Mouse (Mus musculus): ENCODE data around the gene Abca8a.
A peak's percentile ranks its signal among the peaks of the same experiment; 100 is the strongest.

Gene Abca8a

DNA sequence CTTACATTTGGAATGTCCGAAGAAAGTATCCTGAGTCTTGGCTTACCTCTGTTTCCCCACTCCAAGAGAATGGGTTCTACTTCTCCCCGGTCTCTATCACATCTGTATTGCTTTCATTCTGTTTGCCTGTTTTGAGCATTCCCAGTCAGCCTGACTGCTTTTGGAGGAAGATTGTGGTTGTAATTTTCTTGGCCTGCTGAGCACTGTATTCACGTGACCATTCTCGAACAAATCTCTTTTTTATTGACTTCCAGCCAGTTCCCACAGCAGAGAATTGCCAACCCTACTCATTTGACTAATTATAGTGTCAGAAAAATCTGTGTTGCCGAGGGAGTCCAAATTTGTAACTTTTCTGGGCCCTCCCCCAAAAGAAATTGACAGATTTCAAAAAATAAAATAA is at the start of gene Abca8a:
TSS of gene Abca8a (minus strand) at position 121 of the 400 bp plus-strand sequence.
- DNase-seq (ENCODE audit: low read depth, low spot score): no peak

DNA sequence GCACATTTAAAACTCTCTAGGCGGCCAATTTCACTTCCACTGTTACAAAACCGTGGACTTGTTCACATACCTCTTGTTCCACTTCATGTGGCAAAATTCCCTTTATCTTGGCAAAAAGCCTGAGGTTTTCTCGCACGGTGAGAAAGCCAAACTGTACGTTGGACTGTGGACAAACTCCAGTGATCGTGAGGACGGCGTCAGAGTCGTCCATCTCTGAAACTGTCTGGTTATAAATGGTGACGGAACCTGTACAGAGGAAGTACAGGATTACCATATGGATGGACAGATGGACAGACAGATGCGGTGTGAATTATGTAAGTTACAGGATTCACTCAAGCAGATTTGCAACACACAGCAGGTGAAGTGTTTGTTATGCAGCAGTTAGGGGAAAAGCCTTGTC is 49.6 kb upstream of the Abca8a start:
- DNase-seq (ENCODE audit: low read depth, low spot score): no peak

DNA sequence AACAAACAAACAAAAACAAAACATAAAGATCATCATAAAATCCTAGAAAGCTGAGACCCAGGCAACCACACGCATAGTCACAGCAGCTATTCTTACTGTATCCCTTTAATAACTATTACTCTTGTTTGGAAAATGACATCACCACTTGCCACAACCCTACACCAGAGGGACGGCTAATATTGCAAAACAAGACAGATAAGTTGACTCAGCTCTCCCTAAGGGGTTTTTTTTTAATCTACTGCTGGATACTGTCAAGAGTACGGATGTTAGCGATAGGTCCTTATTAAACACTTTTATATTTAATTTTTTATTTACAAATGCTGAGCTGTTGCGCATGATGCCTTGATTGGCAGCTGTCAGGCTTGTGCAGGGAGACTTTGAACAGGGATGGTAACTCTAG is 35.0 kb upstream of the Abca8a start:
- no peak for DNase-seq (ENCODE audit: low read depth, low spot score)

DNA sequence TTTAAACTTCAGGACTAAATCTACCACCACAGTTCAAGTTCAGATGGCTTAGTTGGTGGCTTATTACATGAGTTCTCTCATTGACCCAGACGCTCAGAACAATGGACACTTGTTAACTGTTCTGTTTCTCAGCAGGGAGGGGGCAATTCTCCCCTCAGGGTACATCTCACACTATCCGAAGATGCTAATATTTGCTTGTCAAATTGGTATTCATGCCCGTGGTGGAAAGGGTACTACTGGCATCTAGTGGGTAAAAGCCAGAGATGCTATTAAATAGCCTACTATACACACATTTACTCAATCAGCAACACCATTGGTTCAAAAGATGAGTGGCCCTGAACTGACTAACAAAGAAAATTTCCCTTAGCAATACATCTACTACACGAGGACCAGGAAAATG is 15.4 kb upstream of the Abca8a start:
- DNase-seq (ENCODE audit: low read depth, low spot score): no peak

DNA sequence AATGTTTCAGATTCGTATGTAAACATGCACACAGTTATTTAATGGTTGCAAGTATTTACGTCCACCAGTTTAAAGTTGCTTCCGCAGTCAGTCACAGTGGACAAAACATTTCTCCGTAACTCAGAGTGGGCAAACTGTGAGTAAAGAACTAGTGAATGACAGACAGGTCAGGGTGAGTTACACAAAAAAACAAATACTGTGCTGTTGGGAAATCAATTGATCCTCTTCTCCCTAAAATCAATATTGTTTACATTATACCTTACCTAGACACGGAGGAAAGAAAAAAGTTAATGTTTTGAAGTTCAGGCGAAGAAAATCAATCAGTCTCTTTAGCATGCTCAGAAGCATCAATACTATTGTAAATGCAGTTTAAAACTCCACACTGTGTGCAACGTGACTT is 5.7 kb upstream of the Abca8a start:
- no peak for DNase-seq (ENCODE audit: low read depth, low spot score)

DNA sequence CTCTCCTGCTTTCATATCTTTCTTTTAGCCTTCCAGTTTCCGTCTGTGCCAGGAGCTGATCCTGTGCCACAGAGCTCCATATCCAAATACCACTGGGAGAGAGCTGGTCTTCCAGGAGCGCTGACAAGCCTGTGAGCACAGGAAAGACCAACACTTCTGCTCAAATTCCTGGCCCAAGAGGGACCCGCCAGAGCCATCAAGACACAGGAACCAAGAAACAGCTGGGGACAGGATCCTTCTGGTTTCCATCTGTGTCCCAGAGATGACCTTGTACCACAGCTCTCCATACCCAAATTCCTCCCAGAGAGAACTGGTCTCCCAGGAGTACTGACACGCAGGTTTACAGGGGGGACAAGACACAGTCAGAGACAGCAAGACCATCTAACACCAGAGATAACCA is 3.1 kb upstream of the Abca8a start:
- DNase-seq (ENCODE audit: low read depth, low spot score): no peak

DNA sequence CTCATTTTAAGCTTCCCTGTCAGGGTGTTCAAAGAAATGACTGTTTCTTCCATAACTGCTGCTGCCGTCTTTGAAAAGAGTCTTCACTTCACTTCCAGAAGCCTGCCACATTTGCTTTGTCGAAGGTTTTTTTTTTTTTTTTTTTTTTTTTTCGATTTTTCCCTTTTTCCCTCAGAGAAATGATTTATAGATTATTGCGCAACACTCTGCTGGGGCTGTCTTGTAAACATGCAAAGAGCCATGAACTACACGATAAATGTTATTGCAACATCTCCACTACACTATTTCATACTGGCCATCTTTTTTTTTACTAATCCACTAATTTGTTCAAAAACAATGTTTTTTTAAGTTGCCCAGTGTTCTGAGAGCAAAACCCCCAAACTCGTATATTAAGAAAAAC is 1.7 kb upstream of the Abca8a start:
- no peak for DNase-seq (ENCODE audit: low read depth, low spot score)

DNA sequence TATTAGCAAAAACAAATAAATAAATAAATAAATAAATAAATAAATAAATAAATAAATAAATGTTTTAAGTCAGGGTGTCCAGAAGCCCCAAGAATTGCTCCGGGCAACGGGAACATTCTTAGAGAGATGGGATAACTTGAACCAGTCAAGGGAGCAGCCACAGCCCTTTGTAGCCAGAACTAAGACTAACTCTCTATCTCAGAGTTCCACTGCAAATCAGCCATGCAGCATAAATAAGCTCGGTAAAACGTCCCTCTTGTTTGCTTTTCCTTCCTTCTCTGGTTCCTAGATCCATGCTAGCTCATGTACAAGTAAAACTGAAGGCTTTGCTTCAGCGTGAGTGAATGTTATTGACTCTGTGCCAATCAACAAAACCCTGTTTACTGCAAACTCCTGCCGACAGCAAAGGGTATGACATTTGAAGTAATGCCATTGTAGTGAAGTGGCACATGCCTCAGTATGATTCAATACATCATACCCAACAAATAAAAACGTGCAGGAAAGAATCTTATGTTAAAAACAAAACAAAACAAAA is 865 bp downstream of the Abca8a start:
- DNase-seq (ENCODE audit: low read depth, low spot score): no peak

DNA sequence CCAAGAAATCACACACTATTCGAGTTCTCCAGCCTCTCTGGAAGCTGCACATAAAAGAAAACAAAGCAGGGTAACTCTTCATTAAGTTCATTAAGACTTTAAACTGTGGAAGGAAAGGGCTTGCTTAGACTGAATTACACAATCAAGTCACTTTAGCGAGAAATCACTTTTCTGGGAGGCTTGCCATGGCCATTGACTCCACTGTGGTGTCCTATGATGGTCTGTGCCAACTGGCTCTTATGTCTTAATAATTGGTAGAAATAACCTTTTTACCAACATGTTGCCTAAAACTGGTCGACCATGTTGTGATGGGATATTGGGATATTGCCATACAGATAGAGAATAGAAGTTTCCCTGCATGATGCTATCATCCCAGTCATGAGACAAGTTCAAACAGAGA is 1.5 kb downstream of the Abca8a start:
- DNase-seq (ENCODE audit: low read depth, low spot score): no peak

DNA sequence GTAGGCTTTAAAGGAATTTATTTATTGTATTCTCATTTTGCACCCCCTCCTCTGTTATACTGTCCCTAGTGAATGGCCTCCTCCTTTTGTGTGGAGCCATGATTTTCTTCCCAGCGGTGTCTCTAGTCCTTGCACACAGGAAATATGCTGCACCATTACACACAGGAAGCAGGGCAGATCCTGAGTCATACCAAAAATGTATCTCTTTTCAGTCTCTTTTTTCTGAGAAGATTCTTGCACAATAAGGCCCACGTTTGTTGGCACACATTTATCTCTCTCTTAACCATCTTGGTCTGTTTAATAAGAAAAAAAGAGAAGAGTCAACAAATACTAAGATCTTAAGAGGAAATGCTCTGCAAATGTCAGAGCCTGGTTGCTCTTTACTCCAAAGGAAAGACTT is 4.5 kb downstream of the Abca8a start:
- no peak for DNase-seq (ENCODE audit: low read depth, low spot score)

DNA sequence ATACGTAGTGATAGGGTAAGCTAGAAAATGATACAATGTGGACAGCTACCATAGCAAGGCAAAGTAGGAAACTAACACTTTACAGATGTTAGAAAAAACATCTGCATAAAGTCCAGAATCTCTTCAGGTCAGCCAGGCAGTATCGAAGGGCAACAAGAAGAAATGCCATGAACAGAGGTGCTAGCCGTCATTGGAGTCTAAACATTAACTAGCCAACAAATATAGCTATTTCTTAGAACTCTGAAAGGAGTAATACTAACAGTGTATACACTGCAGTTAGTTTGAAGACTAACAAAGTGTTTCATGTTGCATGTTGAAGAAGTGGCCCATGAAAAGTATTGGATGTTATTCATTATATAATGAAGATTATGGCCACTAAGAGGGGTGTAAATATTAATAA is 23.6 kb downstream of the Abca8a start:
- no peak for DNase-seq (ENCODE audit: low read depth, low spot score)

DNA sequence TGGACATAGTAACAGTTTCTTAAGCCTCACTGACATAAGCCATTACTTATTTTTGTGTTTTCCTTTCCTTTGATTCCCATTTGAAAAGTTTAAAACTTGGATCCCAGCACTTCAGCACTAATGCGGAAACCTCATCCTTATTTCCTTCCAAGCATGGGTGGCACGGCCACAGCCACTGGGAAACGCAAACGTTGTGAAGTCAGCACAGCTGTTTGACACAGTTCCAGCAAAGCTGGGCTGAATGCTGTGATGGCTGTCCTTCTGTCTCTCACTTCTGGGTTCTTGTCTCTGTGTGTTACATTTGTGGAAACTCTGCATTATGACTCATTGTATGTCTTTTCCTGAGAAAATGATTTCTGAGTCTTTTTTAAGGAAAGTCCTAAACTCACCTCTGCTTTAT is 34.7 kb downstream of the Abca8a start:
- no peak for DNase-seq (ENCODE audit: low read depth, low spot score)

DNA sequence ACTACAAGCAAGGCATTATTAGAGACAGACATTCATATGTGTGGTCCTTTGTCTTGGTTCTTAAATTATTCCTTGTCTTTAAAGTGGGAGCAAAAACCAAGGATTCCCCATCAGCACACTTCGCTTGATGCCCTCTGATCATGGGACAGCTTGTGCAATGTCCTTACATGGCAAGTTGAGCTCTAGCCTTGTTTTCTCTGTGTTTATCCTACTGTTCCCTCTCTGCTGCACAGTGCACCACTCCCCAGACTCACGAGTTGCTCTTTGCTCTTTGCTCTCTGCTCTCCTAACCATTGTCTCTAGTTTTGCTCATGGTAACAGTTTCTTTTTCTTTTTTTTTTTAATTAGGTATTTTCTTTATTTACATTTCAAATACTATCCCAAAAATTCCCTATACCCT is 35.7 kb downstream of the Abca8a start:
- DNase-seq (ENCODE audit: low read depth, low spot score): no peak

DNA sequence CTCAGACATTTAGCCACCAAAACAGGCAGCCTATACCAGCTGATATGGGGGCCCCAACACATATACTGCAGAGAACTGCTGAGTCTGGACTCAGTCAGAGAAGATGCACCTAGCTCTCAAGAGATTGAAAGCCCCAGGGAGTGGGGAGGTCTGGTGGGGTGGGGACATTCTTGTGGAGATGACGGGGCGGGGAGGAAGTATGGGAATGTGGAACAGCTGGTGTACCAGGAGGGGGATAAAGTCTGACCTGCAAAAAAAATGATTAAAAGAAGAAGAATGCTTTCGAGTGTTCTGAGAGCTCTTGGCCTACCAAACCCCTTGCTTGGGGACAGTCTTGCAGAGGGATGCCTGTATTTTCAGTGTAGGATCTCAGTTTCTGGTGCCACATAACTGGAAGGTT is 42.1 kb downstream of the Abca8a start:
- peak; percentile 4 for DNase-seq (ENCODE audit: low read depth, low spot score)

DNA sequence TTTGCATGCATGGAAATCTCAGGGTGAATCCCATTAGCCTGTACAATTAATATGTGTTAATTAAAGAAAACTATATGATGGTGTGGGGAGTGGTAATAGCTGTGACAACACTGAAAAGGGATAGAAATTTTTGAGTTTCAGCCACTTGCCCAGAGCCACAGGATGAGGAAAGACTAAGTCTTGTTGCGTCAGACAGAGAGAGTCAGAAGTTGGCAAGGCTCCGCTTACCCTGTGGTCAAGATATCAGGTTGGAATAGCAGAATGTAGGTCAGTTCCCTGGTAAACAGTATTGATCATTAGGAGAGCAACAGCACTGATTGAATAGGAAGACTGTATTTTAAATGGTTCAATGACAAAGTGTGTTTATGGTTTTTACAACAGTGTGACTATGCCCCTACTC is 58.0 kb downstream of the Abca8a start:
- DNase-seq (ENCODE audit: low read depth, low spot score): no peak

DNA sequence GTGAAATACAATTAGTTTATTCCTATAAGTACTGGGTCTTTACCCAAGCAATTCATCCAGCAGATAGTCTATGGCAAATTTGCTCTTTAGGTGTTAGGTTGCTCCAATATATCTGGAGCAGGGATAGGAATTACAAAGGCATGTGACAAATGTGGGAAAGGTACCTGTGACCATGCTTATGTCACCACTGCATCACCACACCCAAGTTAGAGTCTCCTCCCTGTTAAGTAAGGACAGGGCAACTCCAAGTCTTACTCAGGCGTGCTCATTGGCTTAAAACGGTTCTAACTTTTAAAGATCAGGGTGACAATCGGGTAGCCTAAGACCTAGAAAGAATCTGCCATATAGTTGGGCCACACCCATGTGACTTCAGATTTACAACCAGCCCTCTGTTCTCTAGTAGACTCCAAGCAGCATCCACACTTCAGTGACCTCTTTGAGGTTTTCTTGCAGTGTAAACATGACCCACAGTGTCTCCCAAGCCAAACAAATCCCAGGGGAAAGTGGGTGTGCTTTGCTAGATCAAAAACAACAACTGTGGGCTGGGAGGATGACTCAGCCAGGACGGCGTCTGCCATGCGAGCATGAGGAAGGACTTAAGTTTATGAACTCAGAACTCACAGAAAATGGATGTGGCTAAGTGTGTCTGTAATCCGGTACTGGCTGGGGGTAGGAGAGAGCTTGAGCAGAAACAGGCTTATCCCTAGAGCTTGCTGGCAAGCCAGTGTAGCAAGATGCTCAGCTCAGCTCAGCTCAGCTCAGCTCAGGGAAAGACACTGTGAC is 66.7 kb downstream of the Abca8a start:
- DNase-seq (ENCODE audit: low read depth, low spot score): no peak

DNA sequence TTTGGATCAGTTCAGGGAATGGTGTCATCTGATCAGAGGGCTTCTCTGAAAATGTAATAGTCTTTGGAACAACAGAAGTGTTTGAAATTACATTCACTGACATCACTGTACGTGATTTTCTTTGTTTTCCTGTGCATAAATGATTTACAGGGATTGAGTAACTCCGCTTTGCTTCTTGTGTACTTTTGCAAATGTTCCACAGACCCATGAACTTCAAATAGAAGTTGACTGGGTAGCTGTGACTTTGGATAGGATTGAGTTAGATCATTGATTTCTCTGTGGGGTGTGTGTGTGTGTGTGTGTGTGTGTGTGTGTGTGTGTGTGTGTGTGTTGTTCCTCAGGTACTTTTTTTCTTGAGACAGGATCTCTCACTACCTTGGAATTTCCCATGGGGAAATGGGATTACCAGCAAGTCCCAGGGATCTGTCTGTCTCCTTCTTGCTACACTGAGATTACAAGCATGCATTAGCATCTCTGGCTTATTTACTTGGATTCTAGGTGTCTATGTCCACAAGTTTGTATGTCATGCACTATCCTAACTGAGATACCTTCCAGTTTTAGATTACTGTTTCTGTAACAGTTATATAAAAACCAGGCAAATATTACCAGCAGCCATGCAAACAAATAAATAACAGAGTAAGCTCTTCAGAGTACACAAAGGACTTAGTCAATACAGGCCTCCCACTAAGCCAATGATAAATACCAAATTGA is 84.8 kb downstream of the Abca8a start:
- DNase-seq (ENCODE audit: low read depth, low spot score): no peak

DNA sequence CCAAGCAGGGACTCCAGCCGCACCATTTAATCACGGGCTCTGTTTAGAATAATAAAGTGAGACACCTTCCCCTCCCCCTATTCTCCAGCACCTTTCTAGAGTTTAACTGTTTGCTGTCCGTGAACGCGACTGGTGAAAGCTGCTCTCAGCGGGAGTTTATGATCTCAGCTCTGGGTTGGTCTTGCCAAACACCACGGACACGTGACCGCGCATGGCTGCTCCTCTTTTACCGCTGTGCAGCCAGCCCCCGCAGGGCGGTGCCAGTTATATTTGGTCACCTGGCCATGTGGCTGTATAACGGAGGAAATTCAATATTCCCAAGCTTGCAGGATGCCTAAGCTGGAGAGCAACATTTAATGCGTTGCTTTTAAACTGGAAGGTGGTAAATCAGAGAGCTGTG is 100.2 kb downstream of the Abca8a start, which contains the start of gene Abca8b:
TSS of gene Abca8b (minus strand) at position 222 of the 400 bp plus-strand sequence.
- peak; percentile 81 for DNase-seq (ENCODE audit: low read depth, low spot score)

DNA sequence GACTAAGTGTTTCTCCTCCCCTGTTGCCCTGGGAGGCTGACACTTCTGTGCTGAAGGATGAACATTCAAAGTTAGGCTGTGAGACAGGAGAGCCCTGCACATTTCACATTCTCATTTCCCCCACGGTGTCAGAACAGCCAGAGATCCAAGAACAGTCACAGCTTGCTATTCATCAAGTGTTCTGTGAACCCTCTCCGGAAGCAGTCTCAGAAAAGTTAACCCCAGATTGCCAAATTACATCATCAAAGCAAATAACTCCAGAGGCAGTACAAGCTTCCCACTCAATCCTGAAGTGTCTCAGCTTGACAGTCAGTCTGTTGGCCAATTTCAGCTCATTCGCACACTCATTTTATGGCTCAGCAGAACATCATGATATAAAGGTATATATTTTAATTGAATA is 100.8 kb downstream of the Abca8a start:
- peak; percentile 20 for DNase-seq (ENCODE audit: low read depth, low spot score)

DNA sequence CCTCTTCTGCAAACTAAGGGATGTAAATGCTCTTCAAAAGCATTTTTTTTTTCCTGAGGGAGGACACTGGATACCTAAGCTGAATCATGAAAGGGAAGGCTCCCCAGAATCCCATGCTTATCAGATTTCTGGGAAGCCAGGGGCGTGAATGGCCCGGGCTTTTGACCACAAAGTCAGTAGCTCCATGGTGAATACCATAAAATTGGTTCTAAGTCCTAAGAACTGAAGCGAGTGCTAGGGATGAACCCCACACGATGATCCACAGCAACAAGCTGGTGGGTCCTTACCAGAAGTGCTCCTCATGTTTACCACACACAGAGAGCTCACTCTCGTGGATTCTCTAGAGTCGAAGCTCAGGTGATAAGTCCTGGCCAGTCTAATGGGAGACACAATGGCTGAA is 101.8 kb downstream of the Abca8a start:
- no peak for DNase-seq (ENCODE audit: low read depth, low spot score)

DNA sequence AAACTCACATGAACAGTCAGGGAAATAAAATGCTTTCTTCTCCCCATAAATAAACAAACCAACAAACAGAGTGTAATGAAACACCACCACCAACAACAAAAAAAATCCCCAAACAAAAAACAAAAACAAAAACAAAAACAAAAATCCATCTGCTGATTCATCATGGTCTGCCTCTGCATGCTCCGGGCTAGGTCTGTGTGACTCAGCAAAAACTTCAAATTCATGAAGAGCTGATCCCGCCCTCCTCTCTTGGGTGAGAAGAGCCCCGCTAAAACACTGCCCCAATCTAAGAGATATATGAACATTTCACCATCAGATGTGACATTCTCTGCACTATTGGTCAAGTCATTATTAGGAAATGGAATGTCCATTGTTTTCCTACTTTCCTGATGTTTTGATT is 104.5 kb downstream of the Abca8a start:
- no peak for DNase-seq (ENCODE audit: low read depth, low spot score)

DNA sequence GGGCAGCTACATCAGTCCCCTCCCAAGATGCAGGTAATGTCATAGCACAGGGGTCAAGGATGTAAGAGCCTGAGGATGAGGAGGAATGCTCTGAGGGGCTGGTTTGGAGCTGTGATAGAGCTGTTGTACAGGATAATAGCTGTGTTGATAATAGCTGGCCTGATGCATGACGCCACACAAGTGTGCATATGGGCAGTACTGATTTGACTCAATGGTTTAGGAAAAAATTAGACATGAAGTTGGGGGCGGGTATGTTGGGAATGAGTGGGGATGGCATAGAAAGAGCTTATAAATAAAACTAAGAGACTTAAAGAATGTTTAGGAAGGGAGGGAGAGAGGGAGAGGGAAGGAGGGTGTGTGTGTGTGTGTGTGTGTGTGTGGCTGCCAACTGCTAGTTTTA is 105.5 kb downstream of the Abca8a start:
- DNase-seq (ENCODE audit: low read depth, low spot score): no peak

DNA sequence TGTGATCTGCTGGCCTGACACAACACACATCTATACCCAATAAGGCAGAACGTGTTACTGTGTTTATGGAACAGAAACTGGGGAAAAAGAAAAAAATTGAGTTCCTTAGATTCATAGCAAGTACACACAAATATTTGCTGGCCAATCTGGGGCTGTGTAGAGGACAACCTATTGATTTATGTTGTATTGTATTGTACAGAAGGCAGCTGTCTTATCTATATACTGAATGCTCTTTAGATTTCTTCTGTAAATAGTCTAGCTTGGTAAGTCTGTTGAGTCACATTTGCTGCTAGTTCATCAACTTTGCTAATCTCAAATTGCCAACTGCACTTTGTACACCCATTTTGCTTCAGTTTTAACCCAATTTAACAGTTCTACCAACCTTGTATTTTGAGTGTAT is 107.6 kb downstream of the Abca8a start:
- DNase-seq (ENCODE audit: low read depth, low spot score): no peak

All from R1 (cell line).